Mouse (Mus musculus) brain, embryonic 14.5 days (tissue): ENCODE measurements at regions not wholly inside any gene's neighbourhood (a gene's known extent, or its start where the extent isn't known, plus 50 kb on each side); places are given as distances from the start of the nearest gene placed in this dataset.

ENCODE experiments used
- CTCF ChIP-seq: fragments of 200-500 bp; IDR thresholded peaks from 2 replicates; pipeline ENCODE4 v1.5.1; 2012; ENCODE audit warnings: inconsistent platforms, mild to moderate bottlenecking, moderate library complexity, borderline replicate concordance; ENCODE audit not compliant: insufficient read depth, insufficient read length; ENCODE audit errors: extremely low read depth
- POLR2A ChIP-seq: fragments of 200-500 bp; IDR thresholded peaks from 2 replicates; pipeline ENCODE4 v1.6.1; 2012; ENCODE audit warnings: mild to moderate bottlenecking, inconsistent platforms, borderline replicate concordance; ENCODE audit not compliant: poor library complexity, insufficient read depth, insufficient read length, severe bottlenecking; ENCODE audit errors: extremely low read depth

DNA sequence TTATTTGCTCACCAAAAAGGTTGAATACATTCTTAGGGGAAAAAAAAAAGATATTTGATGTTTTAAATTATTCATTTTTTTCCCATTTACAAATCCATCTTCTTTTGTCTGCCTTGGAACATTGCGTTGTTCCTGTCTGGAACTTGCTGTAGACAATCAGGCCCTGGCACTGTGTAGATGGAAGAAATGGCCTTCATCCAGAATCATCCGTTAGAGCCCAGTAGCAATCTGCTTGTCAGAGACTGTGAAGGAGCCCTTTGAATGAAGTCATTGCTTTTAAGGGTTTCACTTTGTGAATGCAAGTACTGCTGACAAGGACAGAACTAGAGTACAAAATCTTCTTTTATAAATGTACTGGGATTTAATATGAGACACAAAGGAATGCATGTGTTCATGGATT, 1449.2 kb downstream of the Epha7 start:
- TF ChIP-seq CTCF: no peak
- no peak for TF ChIP-seq POLR2A
